Mouse (Mus musculus) hindbrain, postnatal 0 days (tissue): ENCODE data around the gene Pgap1. TPM values are rescaled to one million over a fixed set of nuclear protein-coding genes. Genes with fewer than 3 reads are reported as not detected.
A peak's percentile ranks its signal among the peaks of the same experiment; 100 is the strongest.

Experiments used
- ATAC-seq: fragments of 200-750 bp; cut with Nextera tagmentation; 2 replicates; pipeline ENCODE4 v1.8.0; 2017; ENCODE audit warnings: mild to moderate bottlenecking, moderate TSS enrichment, moderate library complexity
- DNase-seq: peaks from one replicate; pipeline ENCODE4 v3.0.0-alpha.2; 2015; ENCODE audit warnings: low spot score
- H3K27ac ChIP-seq: fragments of 300-500 bp; sonication (generic); 2 replicates; pipeline ENCODE4 v1.5.1; 2014; ENCODE audit warnings: mild to moderate bottlenecking
- H3K27me3 ChIP-seq: fragments of 300-500 bp; sonication (generic); 2 replicates; pipeline ENCODE4 v1.6.1; 2014; ENCODE audit warnings: low read length, mixed read lengths; ENCODE audit not compliant: insufficient read depth
- H3K36me3 ChIP-seq: fragments of 300-500 bp; sonication (generic); 2 replicates; pipeline ENCODE4 v1.6.1; 2014; ENCODE audit warnings: low read length, mixed read lengths; ENCODE audit not compliant: insufficient read depth
- H3K4me1 ChIP-seq: fragments of 300-500 bp; sonication (generic); 2 replicates; pipeline ENCODE4 v1.6.1; 2014; ENCODE audit warnings: antibody characterized with exemption, low read length, mixed read lengths; ENCODE audit not compliant: insufficient read depth
- H3K4me2 ChIP-seq: fragments of 300-500 bp; sonication (generic); 2 replicates; pipeline ENCODE4 v1.6.1; 2014; ENCODE audit warnings: low read depth, mild to moderate bottlenecking, low read length, moderate library complexity, mixed read lengths
- H3K4me3 ChIP-seq: fragments of 300-500 bp; sonication (generic); 2 replicates; pipeline ENCODE4 v1.5.1; 2014; ENCODE audit warnings: low read length
- H3K9ac ChIP-seq: fragments of 300-500 bp; sonication (generic); replicated peaks from 2 replicates; pipeline ENCODE4 v1.6.1; 2014; ENCODE audit warnings: mild to moderate bottlenecking, low read length, moderate library complexity, mixed read lengths
- H3K9me3 ChIP-seq: fragments of 300-500 bp; sonication (generic); 2 replicates; pipeline ENCODE4 v1.6.1; 2016; ENCODE audit warnings: low read length, mixed read lengths
- CTCF ChIP-seq: IDR thresholded peaks from 2 replicates; pipeline ENCODE4 v1.5.1; 2016; ENCODE audit warnings: antibody characterized with exemption, control low read depth, low read depth
- WGBS: fragments of 180-500 bp; shearing (Covaris S2); extraction: QIAGEN DNeasy Blood & Tissue Kit; methylation state at CpG from one replicate; pipeline ENCODE4 v1.1.7; 2014; 5-methylcytosine and 5-hydroxymethylcytosine counted together
- polyA plus RNA-seq: library from polyadenylated mRNA; unstranded; fragments of >200 nt; fragmentation: Nextera tagmentation; extraction: Ambion mirVana; gene quantifications from 2 replicates; pipeline ENCODE4 v1.2.1, GENCODE M21; 2015
- total RNA-seq: library from RNA; depleted of rRNA; stranded (reverse); fragments of >200 nt; gene quantifications from 2 replicates; pipeline ENCODE4 v1.2.3, GENCODE M21; 2014; rRNA removed

Pgap1 gene
- total RNA-seq (83.0 and 108 TPM in 2 replicates), polyA plus RNA-seq (20.6 and 21.4 TPM in 2 replicates)

GRCm38 (mm10) chr1:54557301-54558229 lies at the start of gene Pgap1:
Pgap1 (minus strand) TSS chr1:54557684.
- Histone ChIP-seq H3K4me2 (peak within 1 kb of the TSS; percentile 74), H3K36me3 (no peaks in the 10 kb centered on the region), H3K9ac (peak within 1 kb of the TSS; percentile 73), H3K4me3 (peak within 1 kb of the TSS; percentile 80), H3K9me3 (no peaks in the 10 kb centered on the region), H3K27ac (peak within 1 kb of the TSS; percentile 84), H3K4me1 (0 out of 2 replicates have a peak, but pooled peaks cover 3% of the 10 kb centered on the region), H3K27me3 (no peaks in the 10 kb centered on the region)
- ATAC-seq (peak; percentile 99), DNase-seq (peak; percentile 98)
- TF ChIP-seq CTCF: 0 out of 2 replicates have a peak, but pooled peaks have one; percentile 9
- 1% methylated on average over 58 of the region's 59 CpGs for WGBS

- H3K9ac ChIP-seq: no peak overlapping the region
- no peak overlapping the region for H3K4me3 ChIP-seq
- no peak overlapping the region for H3K4me2 ChIP-seq
- no peaks in the 10 kb centered on the region for H3K4me1 ChIP-seq
- H3K27me3 ChIP-seq: no peaks in the 10 kb centered on the region
- TF ChIP-seq CTCF: no peak
- DNase-seq (no peak), ATAC-seq (no peak)
- H3K36me3 ChIP-seq: no peaks in the 10 kb centered on the region
- whole genome bisulfite sequencing: 82% methylated on average over 1 of the region's 1 CpGs
- no peak overlapping the region for H3K27ac ChIP-seq
- H3K9me3 ChIP-seq: no peaks in the 10 kb centered on the region
Measured at GRCm38 (mm10) chr1:54606936-54607335, 49.5 kb upstream of the Pgap1 start.

- WGBS: 95% methylated on average over 9 of the region's 9 CpGs
- Histone ChIP-seq H3K4me2 (no peak overlapping the region), H3K4me3 (no peak overlapping the region), H3K9ac (no peak overlapping the region), H3K36me3 (no peaks in the 10 kb centered on the region), H3K4me1 (no peaks in the 10 kb centered on the region), H3K9me3 (no peaks in the 10 kb centered on the region), H3K27me3 (no peaks in the 10 kb centered on the region), H3K27ac (no peak overlapping the region)
- no peak for DNase-seq
- ATAC-seq: no peak
- no peak for TF ChIP-seq CTCF
Measured at GRCm38 (mm10) chr1:54601692-54602091, 44.2 kb upstream of the Pgap1 start.

- Histone ChIP-seq H3K4me1 (no peaks in the 10 kb centered on the region), H3K36me3 (no peaks in the 10 kb centered on the region), H3K9ac (no peak overlapping the region), H3K4me3 (no peak overlapping the region), H3K27me3 (no peaks in the 10 kb centered on the region), H3K27ac (no peak overlapping the region), H3K4me2 (no peak overlapping the region), H3K9me3 (no peaks in the 10 kb centered on the region)
- TF ChIP-seq CTCF: no peak
- 89% methylated on average over 1 of the region's 1 CpGs for WGBS
- DNase-seq (no peak), ATAC-seq (no peak)
Measured at GRCm38 (mm10) chr1:54600275-54600674, 42.8 kb upstream of the Pgap1 start.

- WGBS: 82% methylated on average over 4 of the region's 4 CpGs
- DNase-seq: no peak
- no peak for TF ChIP-seq CTCF
Measured at GRCm38 (mm10) chr1:54597594-54598217, 40.2 kb upstream of the Pgap1 start.

GRCm38 (mm10) chr1:54596151-54596550 lies 38.7 kb upstream of the Pgap1 start:
- 88% methylated on average over 2 of the region's 2 CpGs for WGBS
- no peak for TF ChIP-seq CTCF

More at GRCm38 (mm10) chr1:54597594-54598217, 40.2 kb upstream of the Pgap1 start:
- H3K9me3 ChIP-seq: no peaks in the 10 kb centered on the region
- H3K4me2 ChIP-seq: no peak overlapping the region
- no peaks in the 10 kb centered on the region for H3K4me1 ChIP-seq
- ATAC-seq: no peak
- H3K27me3 ChIP-seq: no peaks in the 10 kb centered on the region
- H3K27ac ChIP-seq: no peak overlapping the region
- no peak overlapping the region for H3K9ac ChIP-seq
- H3K4me3 ChIP-seq: no peak overlapping the region
- no peaks in the 10 kb centered on the region for H3K36me3 ChIP-seq

More at GRCm38 (mm10) chr1:54596151-54596550, 38.7 kb upstream of the Pgap1 start:
- H3K9me3 ChIP-seq: no peaks in the 10 kb centered on the region
- no peak overlapping the region for H3K4me2 ChIP-seq
- no peak overlapping the region for H3K27ac ChIP-seq
- no peaks in the 10 kb centered on the region for H3K4me1 ChIP-seq
- no peak overlapping the region for H3K4me3 ChIP-seq
- ATAC-seq (no peak), DNase-seq (no peak)
- H3K9ac ChIP-seq: no peak overlapping the region
- H3K27me3 ChIP-seq: no peaks in the 10 kb centered on the region
- no peaks in the 10 kb centered on the region for H3K36me3 ChIP-seq
